Mouse (Mus musculus) fibroblast of lung, adult 2 months (primary cell): ENCODE data around the gene Efna3.

ENCODE experiments used
- DNase-seq: peaks from one replicate; pipeline ENCODE4 v3.0.0-alpha.2; 2011; ENCODE audit warnings: low read depth

Efna3 gene

GRCm38 (mm10) chr3:89322514-89323165, at the start of gene Efna3:
TSS of gene Efna3 (minus strand) at chr3:89322965.
- no peak for DNase-seq

GRCm38 (mm10) chr3:89367338-89367737, 44.6 kb upstream of the Efna3 start:
- DNase-seq, result no peak

- no peak for DNase-seq
Measured at GRCm38 (mm10) chr3:89365486-89366414, 43.0 kb upstream of the Efna3 start.

GRCm38 (mm10) chr3:89365153-89365485, 42.4 kb upstream of the Efna3 start, which contains the start of gene Dcst1:
TSS of gene Dcst1 (minus strand) at chr3:89365253.
- no peak for DNase-seq

- DNase-seq, result no peak
Measured at GRCm38 (mm10) chr3:89364631-89365030, 41.9 kb upstream of the Efna3 start.

- no peak for DNase-seq
Measured at GRCm38 (mm10) chr3:89361675-89362074, 38.9 kb upstream of the Efna3 start, which contains the start of gene Dcst2. TSS of gene Dcst2 (plus strand) at chr3:89361975.

GRCm38 (mm10) chr3:89360237-89360636, 37.5 kb upstream of the Efna3 start:
- no peak for DNase-seq

- peak; percentile 26 for DNase-seq
Measured at GRCm38 (mm10) chr3:89359630-89360029, 36.9 kb upstream of the Efna3 start.

GRCm38 (mm10) chr3:89356029-89356428, 33.3 kb upstream of the Efna3 start:
- DNase-seq, result no peak

- no peak for DNase-seq
Measured at GRCm38 (mm10) chr3:89355512-89355902, 32.7 kb upstream of the Efna3 start.

GRCm38 (mm10) chr3:89354816-89355511, 32.2 kb upstream of the Efna3 start:
- DNase-seq, result no peak

- no peak for DNase-seq
Measured at GRCm38 (mm10) chr3:89351271-89351670, 28.5 kb upstream of the Efna3 start.

GRCm38 (mm10) chr3:89349869-89350501, 27.2 kb upstream of the Efna3 start, which contains the start of gene Adam15:
TSS of gene Adam15 (minus strand) at chr3:89349996.
- no peak for DNase-seq

- no peak for DNase-seq
Measured at GRCm38 (mm10) chr3:89348911-89349868, 26.4 kb upstream of the Efna3 start.

- DNase-seq, result no peak
Measured at GRCm38 (mm10) chr3:89347916-89348315, 25.2 kb upstream of the Efna3 start.

- no peak for DNase-seq
Measured at GRCm38 (mm10) chr3:89346815-89347540, 24.2 kb upstream of the Efna3 start.

- no peak for DNase-seq
Measured at GRCm38 (mm10) chr3:89343279-89343678, 20.5 kb upstream of the Efna3 start.

- no peak for DNase-seq
Measured at GRCm38 (mm10) chr3:89341794-89342193, 19.0 kb upstream of the Efna3 start.

- no peak for DNase-seq
Measured at GRCm38 (mm10) chr3:89340465-89340864, 17.7 kb upstream of the Efna3 start.

- no peak for DNase-seq
Measured at GRCm38 (mm10) chr3:89339416-89339815, 16.7 kb upstream of the Efna3 start.
